Mouse (Mus musculus): ENCODE data around the gene Pabpn1l. TPM values are rescaled to one million over a fixed set of nuclear protein-coding genes. Genes with fewer than 3 reads are reported as not detected.
A peak's percentile ranks its signal among the peaks of the same experiment; 100 is the strongest.

The Pabpn1l gene
- polyA plus RNA-seq (2015; fragmentation: Nextera tagmentation; extraction: Ambion mirVana): not detected in 2 replicates

DNA sequence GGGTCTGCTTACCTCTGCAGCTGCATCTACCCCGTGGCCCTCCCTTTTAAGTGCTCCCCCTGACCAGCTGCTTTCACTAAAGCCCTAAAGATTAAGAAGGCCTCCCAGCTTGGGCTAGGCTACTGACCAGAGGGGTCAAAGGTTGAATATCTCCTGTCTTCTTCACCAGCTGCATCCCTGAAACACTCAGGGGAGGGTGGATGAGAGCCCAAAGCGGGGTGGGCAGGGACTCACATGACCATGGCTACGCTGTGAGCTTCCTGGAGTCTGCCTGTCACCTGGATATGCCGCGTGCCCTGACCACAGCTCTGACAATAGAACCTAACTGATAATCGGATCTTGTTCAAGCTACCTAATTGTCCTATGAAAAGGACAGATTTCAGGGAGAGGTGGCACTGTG lies at the start of gene Pabpn1l:
Gene Pabpn1l (minus strand): TSS at position 13 of the 400 bp plus-strand sequence.
- no peaks in the 10 kb centered on the region for H3K9me3 ChIP-seq
- H3K27me3 ChIP-seq: no peaks in the 10 kb centered on the region
- no peak within 1 kb of the TSS for H3K4me3 ChIP-seq
- no peak within 1 kb of the TSS for H3K9ac ChIP-seq
- no peak within 1 kb of the TSS for H3K27ac ChIP-seq
- 76% methylated on average over 6 of the region's 6 CpGs for WGBS
- H3K4me1 ChIP-seq (replicated peaks): peaks cover 35% of the 10 kb centered on the region
- 0 out of 2 replicates have a peak, but pooled peaks cover 2% of the 10 kb centered on the region for H3K36me3 ChIP-seq
- no peak for ATAC-seq (ENCODE audit: low FRiP score)
- H3K4me2 ChIP-seq: no peak within 1 kb of the TSS

DNA sequence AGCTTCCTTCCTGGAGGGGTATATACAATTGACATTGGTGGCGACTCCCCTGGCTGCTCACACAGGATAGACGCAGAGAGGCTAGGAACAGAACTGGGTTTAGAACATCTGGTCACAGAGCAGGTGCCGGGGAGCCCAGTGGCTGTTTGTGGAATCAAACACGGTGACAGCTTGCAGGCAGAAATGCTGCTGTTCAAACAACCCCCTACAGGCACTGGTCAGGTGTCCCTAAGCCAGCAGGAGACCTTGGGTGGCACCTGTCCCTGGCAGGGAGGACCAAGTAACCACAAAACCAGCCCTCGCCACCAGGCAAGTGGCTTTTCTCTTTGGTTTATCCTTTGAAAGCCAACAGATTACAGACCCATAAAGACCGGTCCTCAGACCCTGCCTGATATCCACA lies 49.4 kb upstream of the Pabpn1l start:
- Histone ChIP-seq H3K27me3 (peaks cover 19% of the 10 kb centered on the region; the same call in 1 of the 2 replicates), H3K4me1 (replicated peaks) (peaks cover 100% of the 10 kb centered on the region), H3K4me2 (peak overlapping the region; percentile 90), H3K9ac (peak overlapping the region; percentile 65), H3K9me3 (no peaks in the 10 kb centered on the region), H3K36me3 (peaks cover 23% of the 10 kb centered on the region), H3K4me3 (no peak overlapping the region), H3K27ac (no peak overlapping the region)
- no peak for ATAC-seq (ENCODE audit: low FRiP score)
- 71% methylated on average over 6 of the region's 6 CpGs for WGBS

DNA sequence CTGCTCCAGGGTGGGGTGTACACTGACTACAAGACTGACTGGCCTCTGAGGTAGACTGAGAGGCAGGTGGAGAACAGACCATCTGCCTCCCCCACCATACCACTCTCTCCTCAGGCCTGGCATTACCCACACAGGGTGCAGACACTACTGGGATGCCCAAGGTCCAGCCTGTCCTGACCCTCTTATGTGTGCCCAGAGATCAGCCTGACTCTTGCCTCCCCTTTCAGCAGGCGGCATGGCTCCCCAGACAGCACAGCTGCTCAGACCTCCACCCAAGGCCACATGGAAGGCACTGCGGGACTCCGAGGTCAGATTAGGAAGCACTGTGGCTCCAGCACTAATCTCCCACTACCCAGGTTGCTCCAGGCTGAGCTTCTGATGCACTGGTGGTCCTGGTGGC lies 48.2 kb upstream of the Pabpn1l start:
- 69% methylated on average over 3 of the region's 3 CpGs for WGBS
- H3K27me3 ChIP-seq: peaks cover 13% of the 10 kb centered on the region; the same call in 1 of the 2 replicates
- no peak for ATAC-seq (ENCODE audit: low FRiP score)

DNA sequence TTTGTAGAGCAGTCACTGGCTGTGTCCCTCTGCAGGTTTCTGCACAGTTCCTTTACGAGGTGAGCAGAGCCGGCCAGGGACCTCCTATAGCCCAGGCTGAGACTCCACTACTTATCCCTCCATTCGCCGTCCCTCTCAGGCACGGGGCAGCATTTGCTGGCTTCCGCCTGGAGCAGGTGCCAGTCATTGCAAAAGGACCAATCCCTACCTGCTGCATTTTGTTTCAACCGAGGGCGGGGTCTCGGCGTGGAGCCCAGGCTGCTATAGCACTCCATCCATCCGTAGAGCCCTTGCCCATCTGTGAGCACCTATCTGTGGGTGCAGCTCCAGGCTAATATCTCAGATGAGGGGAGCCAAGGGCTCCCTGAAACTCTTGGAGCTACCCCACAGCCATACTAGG lies 47.5 kb upstream of the Pabpn1l start:
- Histone ChIP-seq H3K9ac (peak overlapping the region; percentile 65), H3K27ac (no peak overlapping the region; the same call in 1 of the 2 replicates), H3K4me1 (replicated peaks) (peaks cover 100% of the 10 kb centered on the region), H3K9me3 (no peaks in the 10 kb centered on the region), H3K36me3 (peaks cover 23% of the 10 kb centered on the region), H3K4me2 (peak overlapping the region; percentile 90), H3K4me3 (no peak overlapping the region), H3K27me3 (peaks cover 13% of the 10 kb centered on the region; the same call in 1 of the 2 replicates)
- 22% methylated on average over 11 of the region's 11 CpGs for whole genome bisulfite sequencing
- ATAC-seq (ENCODE audit: low FRiP score): no peak

More for the DNA sequence above, 48.2 kb upstream of the Pabpn1l start:
- Histone ChIP-seq H3K9me3 (no peaks in the 10 kb centered on the region), H3K27ac (no peak overlapping the region), H3K36me3 (peaks cover 23% of the 10 kb centered on the region), H3K4me3 (no peak overlapping the region), H3K4me2 (peak overlapping the region; percentile 90), H3K4me1 (replicated peaks) (peaks cover 100% of the 10 kb centered on the region), H3K9ac (peak overlapping the region; percentile 65)

DNA sequence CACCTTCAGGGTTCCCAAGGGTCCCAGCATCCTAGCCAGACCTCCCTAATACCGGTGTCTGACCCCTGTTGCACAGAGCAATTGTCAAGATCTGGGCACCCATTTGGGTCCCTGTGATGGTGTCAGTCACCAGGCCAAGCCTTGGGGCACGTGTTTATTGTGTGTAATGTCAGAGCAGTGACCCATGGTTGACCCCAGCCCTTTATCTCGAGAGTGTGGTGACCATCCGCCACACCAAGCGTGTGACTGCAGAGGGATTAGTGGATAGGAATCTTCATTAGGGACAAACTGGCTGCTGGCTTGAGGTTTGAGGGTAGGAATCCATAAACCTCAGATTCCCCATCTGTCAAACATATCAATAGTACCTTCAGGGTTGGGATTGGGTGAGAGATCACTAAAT lies 46.8 kb upstream of the Pabpn1l start:
- peaks cover 23% of the 10 kb centered on the region for H3K36me3 ChIP-seq
- peaks cover 100% of the 10 kb centered on the region for H3K4me1 ChIP-seq (replicated peaks)
- no peak overlapping the region for H3K9ac ChIP-seq
- 15% methylated on average over 5 of the region's 5 CpGs for WGBS
- H3K4me2 ChIP-seq: 0 out of 2 replicates have a peak overlapping the region, but pooled peaks have one; percentile 1
- H3K9me3 ChIP-seq: no peaks in the 10 kb centered on the region
- ATAC-seq (ENCODE audit: low FRiP score): no peak
- no peak overlapping the region for H3K4me3 ChIP-seq
- no peak overlapping the region for H3K27ac ChIP-seq
- peaks cover 11% of the 10 kb centered on the region; the same call in 1 of the 2 replicates for H3K27me3 ChIP-seq

DNA sequence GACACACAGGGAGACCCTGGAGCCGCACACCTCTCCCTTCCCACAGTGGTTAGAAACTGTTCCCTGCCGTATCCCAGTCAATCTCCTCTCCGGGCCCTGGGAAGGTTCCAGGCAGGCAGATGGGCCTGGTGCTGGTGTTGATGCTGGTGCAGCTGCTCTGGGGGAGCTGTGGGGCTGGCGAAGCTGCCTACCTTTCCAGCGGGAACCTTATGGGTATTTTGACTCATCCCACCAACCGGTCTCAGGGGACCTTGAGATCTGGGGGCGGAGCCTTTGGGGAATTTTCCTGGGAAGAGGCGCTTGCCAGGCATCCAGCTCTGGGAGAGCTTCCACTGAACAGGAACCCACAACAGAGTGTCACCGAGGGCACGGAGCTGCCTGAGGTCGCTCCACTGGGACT lies 45.3 kb upstream of the Pabpn1l start:
- no peak overlapping the region for H3K4me3 ChIP-seq
- 73% methylated on average over 11 of the region's 11 CpGs for WGBS
- H3K9ac ChIP-seq: no peak overlapping the region
- ATAC-seq (ENCODE audit: low FRiP score): no peak
- H3K9me3 ChIP-seq: no peaks in the 10 kb centered on the region
- peak overlapping the region; percentile 85; the same call in 1 of the 2 replicates for H3K27ac ChIP-seq
- peaks cover 2% of the 10 kb centered on the region; the same call in 1 of the 2 replicates for H3K27me3 ChIP-seq
- peaks cover 100% of the 10 kb centered on the region for H3K4me1 ChIP-seq (replicated peaks)
- H3K36me3 ChIP-seq: peaks cover 13% of the 10 kb centered on the region
- peak overlapping the region; percentile 6; the same call in 1 of the 2 replicates for H3K4me2 ChIP-seq

DNA sequence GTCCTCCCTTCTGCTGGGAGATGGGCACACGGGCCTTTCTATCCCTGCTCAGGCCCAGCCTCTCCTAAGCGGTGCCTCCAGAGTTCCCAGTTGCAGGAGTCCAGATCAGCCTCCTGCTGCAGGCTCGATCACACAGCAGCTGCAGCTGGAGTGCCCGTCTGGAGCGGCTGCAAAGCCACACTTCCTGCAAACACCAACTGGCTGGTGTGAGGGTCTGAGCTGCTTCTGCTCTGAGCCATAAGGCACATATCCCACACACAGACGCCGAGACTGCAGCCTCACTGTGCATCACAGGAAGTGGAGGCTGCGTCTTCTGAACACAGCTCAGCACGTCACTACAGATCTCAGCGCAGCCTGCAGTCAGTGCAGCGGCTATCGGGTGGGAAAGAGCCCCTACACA lies 44.3 kb upstream of the Pabpn1l start:
- Histone ChIP-seq H3K4me1 (replicated peaks) (peaks cover 100% of the 10 kb centered on the region), H3K9ac (peak overlapping the region; percentile 53), H3K27me3 (no peaks in the 10 kb centered on the region), H3K9me3 (no peaks in the 10 kb centered on the region), H3K27ac (peak overlapping the region; percentile 85), H3K4me3 (no peak overlapping the region), H3K36me3 (peaks cover 7% of the 10 kb centered on the region; the same call in 1 of the 2 replicates), H3K4me2 (peak overlapping the region; percentile 38)
- no peak for ATAC-seq (ENCODE audit: low FRiP score)
- 53% methylated on average over 12 of the region's 12 CpGs for WGBS

DNA sequence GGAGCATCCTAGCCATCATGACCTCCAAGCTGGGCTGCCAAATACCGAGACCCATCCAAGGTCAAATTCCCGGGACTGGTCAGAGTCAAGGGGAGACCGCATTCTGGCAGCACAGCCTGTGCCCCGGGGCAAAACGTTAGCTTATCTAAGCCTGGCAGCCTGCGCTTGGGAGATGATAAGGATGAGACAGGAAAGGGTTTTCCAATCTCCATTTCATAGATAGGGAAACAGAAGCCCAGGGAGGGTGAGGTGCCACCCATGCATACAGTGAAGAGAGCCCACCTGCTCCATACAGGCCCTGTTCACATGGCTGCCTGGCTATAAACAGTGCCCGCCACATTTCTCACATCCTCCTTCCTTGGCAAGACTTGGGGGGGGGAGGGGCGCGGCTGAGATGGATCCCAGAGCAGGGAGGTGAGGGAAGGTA lies 43.8 kb upstream of the Pabpn1l start:
- H3K36me3 ChIP-seq: peaks cover 3% of the 10 kb centered on the region; the same call in 1 of the 2 replicates
- H3K4me2 ChIP-seq: peak overlapping the region; percentile 38
- H3K9ac ChIP-seq: peak overlapping the region; percentile 53
- ATAC-seq (ENCODE audit: low FRiP score): no peak
- peak overlapping the region; percentile 85 for H3K27ac ChIP-seq
- no peak overlapping the region for H3K4me3 ChIP-seq
- no peaks in the 10 kb centered on the region for H3K27me3 ChIP-seq
- H3K9me3 ChIP-seq: no peaks in the 10 kb centered on the region
- 48% methylated on average over 9 of the region's 9 CpGs for WGBS
- peaks cover 100% of the 10 kb centered on the region for H3K4me1 ChIP-seq (replicated peaks)

DNA sequence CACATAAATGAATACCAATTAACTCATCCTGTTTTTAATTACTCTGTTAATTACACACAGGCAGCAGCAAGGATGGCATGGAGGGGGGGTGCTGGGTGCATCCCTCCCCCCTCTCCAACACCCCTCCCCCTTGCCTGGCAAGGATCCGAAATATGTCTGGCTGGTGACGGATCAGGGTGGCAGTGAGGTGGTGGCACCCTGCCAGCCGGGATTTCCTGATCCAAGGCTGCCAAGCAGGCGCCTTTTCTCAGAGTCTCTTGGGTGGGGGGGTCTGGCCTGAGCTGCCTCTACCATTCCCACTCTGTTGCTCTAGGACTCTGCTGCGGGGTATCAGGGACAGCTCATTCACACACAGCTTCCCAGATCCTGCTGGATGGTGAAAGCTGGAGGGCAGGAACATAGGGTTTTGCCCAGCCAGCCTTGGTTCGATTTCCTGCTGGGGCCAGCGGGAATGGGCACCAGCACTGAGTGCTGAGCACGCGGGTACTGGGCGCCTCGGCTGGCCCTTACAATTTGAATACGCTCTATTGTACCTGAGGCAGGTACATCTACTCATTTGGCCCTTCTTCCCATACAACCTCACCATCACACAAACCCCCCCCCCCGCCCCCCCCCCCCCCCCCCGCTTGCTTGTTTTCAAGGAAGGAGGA lies 43.3 kb upstream of the Pabpn1l start:
- no peaks in the 10 kb centered on the region for H3K9me3 ChIP-seq
- 0 out of 2 replicates have a peak, but pooled peaks cover 3% of the 10 kb centered on the region for H3K36me3 ChIP-seq
- 55% methylated on average over 12 of the region's 14 CpGs for WGBS
- peak overlapping the region; percentile 38 for H3K4me2 ChIP-seq
- peak overlapping the region; percentile 46; the same call in 1 of the 2 replicates for H3K9ac ChIP-seq
- ATAC-seq (ENCODE audit: low FRiP score): peak; percentile 59
- peak overlapping the region; percentile 85 for H3K27ac ChIP-seq
- peaks cover 100% of the 10 kb centered on the region for H3K4me1 ChIP-seq (replicated peaks)
- no peaks in the 10 kb centered on the region for H3K27me3 ChIP-seq
- H3K4me3 ChIP-seq: no peak overlapping the region

DNA sequence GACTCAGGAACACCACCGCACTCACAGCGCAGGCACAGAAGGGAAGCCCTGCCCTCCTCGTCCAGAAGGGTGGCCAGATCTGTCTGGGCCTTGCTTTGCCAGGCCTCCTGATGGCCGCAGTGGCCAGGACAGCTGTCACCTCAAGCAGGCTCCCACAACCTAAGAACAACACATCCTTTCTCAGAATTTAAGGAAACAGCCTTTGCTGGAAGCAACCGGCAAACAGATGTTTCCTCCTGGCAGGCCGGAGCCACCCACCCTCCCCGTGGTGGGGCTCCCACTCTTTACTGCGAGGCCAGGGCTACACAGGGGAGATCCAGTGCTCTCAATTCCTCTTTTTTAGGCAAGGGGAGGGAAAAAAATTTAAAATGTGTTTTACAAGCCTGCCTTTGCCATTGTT lies 42.7 kb upstream of the Pabpn1l start:
- Histone ChIP-seq H3K4me1 (replicated peaks) (peaks cover 97% of the 10 kb centered on the region), H3K9ac (0 out of 2 replicates have a peak overlapping the region, but pooled peaks have one; percentile 39), H3K36me3 (0 out of 2 replicates have a peak, but pooled peaks cover 3% of the 10 kb centered on the region), H3K4me2 (peak overlapping the region; percentile 38), H3K27ac (peak overlapping the region; percentile 85), H3K27me3 (no peaks in the 10 kb centered on the region), H3K9me3 (no peaks in the 10 kb centered on the region), H3K4me3 (no peak overlapping the region; the same call in 1 of the 2 replicates)
- 45% methylated on average over 8 of the region's 8 CpGs for WGBS
- ATAC-seq (ENCODE audit: low FRiP score): no peak; the same call in 1 of the 2 replicates

DNA sequence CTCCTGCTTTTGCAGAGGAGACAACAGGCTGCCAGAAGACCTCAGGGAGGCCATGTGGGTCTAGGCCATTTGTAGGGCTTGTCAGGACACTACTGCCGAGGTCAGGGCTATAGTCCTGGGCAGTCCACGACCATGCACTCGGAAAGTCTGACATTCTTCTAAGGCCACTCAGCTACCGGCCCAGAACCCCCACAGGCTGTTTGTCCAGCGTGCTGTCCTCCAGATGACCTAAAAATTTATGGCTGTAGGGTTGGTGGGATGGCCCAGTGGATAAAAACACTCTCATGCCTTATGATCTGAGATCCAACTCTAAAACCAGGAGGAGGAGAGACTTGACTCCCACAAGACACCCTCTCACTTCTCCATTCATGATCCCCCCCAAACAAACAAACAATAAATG lies 41.1 kb upstream of the Pabpn1l start:
- Histone ChIP-seq H3K4me2 (no peak overlapping the region), H3K9me3 (no peaks in the 10 kb centered on the region), H3K4me1 (replicated peaks) (peaks cover 96% of the 10 kb centered on the region), H3K27ac (peak overlapping the region; percentile 30; the same call in 1 of the 2 replicates), H3K36me3 (no peaks in the 10 kb centered on the region), H3K4me3 (no peak overlapping the region), H3K27me3 (no peaks in the 10 kb centered on the region), H3K9ac (no peak overlapping the region)
- no peak for ATAC-seq (ENCODE audit: low FRiP score)
- 76% methylated on average over 5 of the region's 5 CpGs for WGBS

DNA sequence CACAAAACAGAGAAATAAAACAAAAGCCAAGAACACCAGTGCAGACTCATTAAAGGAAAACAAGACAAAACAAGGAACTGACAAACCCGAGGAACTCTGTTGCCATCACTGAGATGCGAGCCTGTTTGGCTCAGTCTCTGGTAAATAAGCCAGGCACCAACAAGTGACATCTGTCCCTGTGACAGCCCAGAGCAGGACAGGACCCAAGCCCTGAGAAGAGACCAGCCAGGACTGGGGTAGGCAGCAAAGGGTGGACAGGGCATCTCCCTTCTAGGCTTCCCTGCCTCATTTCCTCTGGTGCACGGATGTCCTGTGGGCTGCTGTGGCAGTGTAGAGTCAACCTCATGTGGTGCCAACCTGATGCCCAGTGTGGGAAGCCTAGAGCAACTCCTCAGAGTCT lies 40.6 kb upstream of the Pabpn1l start:
- no peak overlapping the region for H3K9ac ChIP-seq
- no peak overlapping the region for H3K4me3 ChIP-seq
- ATAC-seq (ENCODE audit: low FRiP score): no peak
- no peaks in the 10 kb centered on the region for H3K27me3 ChIP-seq
- 84% methylated on average over 3 of the region's 3 CpGs for WGBS
- H3K4me1 ChIP-seq (replicated peaks): peaks cover 96% of the 10 kb centered on the region
- no peak overlapping the region for H3K4me2 ChIP-seq
- no peak overlapping the region for H3K27ac ChIP-seq
- no peaks in the 10 kb centered on the region for H3K9me3 ChIP-seq
- H3K36me3 ChIP-seq: no peaks in the 10 kb centered on the region

Data from hindbrain, embryonic 13.5 days (tissue).